Mouse (Mus musculus): ENCODE data around the gene Piezo1.
"Not testable (repeated sequence)": the region's sequence is repeated elsewhere in the genome, so short reads cannot be mapped to it uniquely, and the experiment has no call there.

The Piezo1 gene

DNA sequence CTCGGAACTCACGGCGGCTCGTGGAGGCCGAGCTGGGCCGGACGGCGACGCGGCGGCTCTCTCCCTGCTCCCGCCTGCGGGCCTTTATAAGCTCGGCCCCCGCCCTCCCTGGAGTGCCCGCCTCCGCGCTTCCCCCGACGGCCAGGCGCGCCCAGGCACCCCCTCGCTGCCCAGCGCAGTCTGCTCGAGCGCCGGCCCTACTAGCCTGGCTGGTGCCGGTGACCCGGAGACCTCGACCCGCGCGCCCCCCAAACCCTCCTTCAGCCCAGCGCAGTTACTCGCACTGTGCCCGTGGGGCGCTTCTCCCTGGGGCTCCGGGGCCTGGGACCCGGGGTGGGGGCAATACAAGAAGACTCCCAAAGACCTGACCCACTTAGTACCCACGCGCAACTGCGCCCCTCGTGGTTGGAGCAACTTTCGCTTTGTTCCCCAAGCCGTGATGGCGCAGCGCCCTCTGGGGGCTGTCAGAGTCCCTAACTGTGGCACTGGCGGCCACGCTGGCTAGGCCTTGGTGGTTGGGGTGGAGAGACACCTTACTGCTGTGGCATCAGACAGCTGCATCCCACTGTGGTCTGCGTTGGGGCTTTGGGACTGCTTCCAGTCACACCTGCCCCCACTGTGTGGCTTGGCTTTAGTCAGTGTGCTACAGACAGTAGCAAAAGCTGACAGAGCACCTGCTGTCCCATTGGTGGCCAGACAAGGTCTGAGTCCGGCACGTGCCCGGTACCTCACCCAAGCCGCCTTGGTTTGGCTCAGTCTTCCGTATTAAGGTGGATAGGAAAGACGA, at the start of gene Piezo1:
Gene Piezo1 (minus strand): TSS at position 65 of the 787 bp plus-strand sequence.
- DNase-seq, result peak; percentile 96 to 97

DNA sequence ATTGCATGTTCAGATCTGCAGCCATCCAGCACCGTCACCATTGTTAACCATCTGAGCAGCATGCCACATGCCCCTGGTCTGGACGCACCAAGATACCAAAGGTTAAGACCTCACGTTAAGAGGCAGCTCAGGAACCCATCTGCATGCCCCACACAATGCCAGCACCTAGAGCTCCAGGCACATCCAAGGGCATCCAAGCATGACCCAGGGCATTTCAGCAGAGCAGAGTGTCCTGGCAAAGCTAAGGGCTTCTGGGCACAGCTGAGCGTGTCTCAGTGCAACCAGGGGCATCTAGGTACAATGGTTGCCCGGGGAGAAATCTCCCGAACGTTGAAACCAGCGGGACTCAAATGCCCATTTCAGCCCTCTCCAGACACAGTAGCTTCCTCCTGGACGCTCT, 49.5 kb upstream of the Piezo1 start:
- DNase-seq, result peak; percentile 66 to 89

DNA sequence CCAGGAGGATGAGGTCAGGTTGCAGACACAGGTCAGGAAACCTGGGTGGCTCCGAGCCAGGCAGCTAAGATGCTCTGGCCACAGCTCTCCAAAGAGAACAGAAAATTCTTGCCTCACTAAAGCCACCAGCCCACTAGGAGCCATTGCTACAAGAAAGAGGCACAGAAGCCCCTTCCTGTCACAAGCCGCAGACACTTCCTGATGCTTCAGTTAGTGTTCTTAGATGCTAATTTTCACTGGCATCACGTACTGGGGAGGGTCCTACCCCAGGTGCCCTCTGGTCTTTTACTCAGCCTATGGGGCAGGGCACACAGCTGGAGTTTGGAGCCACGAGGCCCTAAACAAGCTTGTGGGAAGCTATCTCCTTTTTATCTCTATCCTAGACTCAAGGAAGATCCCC, 44.9 kb upstream of the Piezo1 start:
- no peak for DNase-seq

DNA sequence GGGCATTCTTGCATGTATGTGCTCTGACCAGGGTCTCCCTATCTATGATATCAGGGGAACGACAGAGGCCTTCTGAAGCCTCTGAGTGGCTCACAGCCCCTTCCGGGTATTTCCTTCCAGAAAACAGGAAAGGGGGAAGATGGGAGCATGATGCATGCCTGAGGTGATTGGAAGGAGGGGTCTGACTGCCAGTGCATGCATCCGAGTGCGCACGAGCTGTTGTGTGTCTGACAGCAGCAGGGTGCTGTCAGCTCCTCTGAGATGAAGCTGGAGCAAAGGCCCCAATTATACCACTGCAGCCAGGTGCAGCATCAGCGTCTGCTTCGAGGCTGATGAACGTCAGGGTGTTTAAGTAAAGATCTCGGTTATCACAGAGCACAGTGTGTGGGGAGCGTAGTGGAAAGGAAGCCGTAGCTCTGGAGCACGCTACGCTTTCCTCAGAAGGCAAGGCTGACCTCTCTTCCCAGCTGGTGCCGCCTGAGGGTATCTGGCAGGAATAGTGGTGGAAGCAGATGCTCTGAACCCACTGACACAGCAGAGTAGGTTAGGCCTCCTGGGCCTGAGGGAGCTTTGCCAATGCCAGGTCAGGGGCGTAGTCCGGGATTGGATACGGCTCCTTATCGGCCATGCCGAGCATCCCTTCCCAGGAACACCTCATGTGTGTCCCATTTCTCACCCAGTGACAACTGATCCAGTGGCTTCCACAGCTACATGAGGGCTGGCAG, 42.8 kb upstream of the Piezo1 start:
- DNase-seq, result no peak

- no peak for DNase-seq
Measured at GRCm38 (mm10) chr8:122593240-122593639, 42.1 kb upstream of the Piezo1 start.

GRCm38 (mm10) chr8:122586749-122587148, 35.6 kb upstream of the Piezo1 start:
- DNase-seq, result no peak

GRCm38 (mm10) chr8:122586171-122586570, 35.0 kb upstream of the Piezo1 start:
- no peak for DNase-seq

DNA sequence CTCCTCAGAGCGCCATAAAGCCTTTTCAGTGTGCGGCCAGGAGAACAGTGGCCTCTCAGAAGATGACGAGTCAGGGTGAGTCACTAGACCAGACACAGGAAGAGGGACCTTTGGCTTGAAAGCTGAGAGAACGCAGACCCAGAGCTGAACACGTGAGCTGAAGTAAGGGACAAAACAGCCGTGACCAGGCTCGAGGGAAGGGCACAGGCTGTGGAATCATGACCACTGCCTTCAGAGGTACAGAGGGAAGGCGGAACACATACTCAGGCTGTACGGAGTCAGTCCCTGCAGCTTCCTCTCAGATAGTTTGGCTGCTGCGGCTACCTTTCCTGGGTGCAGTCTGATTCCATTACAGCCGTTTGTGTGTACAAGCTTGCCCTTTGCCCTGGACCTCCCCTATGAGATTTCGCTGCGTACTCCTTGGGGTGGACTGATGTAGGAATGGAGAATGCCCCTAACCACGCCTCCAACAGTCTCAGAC, 34.3 kb upstream of the Piezo1 start:
- DNase-seq, result no peak

- DNase-seq, result no peak
Measured at GRCm38 (mm10) chr8:122584981-122585380, 33.9 kb upstream of the Piezo1 start.

- DNase-seq, result no peak
Measured at GRCm38 (mm10) chr8:122580926-122581325, 29.8 kb upstream of the Piezo1 start.

GRCm38 (mm10) chr8:122579196-122579595, 28.1 kb upstream of the Piezo1 start:
- DNase-seq, result peak in 1 of 2 experiments; percentile 58

DNA sequence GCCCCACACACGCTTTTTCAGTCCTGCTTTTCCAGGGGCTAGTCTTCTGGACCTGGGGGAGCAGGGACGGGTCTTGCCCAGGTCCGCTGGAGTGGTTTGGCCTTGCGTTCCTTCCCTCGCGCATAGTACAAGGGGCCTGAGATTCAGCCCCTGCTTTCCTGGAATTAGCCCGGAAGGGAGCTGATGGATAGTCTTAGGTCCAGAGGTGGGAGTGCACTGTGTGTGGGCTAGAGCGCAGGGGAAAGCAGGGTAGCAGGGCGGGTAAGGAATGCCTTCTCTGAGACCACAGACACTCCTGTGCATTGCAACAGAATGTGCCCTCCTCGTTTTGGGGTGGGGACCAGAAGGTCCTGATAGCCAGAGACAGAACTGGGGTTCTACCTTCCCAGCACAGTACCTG, 26.0 kb upstream of the Piezo1 start:
- no peak for DNase-seq

GRCm38 (mm10) chr8:122576648-122577022, 25.5 kb upstream of the Piezo1 start, which contains the start of gene Aprt:
TSS of gene Aprt (minus strand) at chr8:122576909.
- peak; percentile 97 to 98 for DNase-seq

- DNase-seq, result no peak
Measured at GRCm38 (mm10) chr8:122575735-122576647, 24.9 kb upstream of the Piezo1 start.

- DNase-seq, result no peak
Measured at GRCm38 (mm10) chr8:122575286-122575685, 24.2 kb upstream of the Piezo1 start.

- DNase-seq, result peak; percentile 34 to 71
Measured at GRCm38 (mm10) chr8:122574667-122575251, 23.6 kb upstream of the Piezo1 start.

GRCm38 (mm10) chr8:122574264-122574663, 23.1 kb upstream of the Piezo1 start:
- no peak for DNase-seq

DNA sequence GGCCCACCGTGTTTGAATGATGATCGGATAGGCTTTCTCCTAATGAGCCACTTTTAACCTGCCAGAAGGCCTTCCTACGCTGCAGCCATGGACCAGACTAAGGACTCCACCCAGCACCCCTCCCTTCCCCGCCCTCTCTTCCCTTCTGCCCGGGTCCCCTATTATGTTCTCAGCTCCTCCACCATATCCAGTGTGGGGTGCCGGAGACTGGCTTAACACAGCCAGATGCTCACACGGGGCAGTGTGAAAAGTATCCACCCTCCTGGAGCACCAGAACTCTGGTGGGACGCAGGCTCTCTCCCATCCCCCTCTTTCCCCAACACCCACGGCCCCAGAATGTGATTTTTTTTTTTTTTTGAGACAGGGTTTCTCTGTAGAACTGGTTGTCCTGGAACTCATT, 22.4 kb upstream of the Piezo1 start:
- DNase-seq, result no peak

DNA sequence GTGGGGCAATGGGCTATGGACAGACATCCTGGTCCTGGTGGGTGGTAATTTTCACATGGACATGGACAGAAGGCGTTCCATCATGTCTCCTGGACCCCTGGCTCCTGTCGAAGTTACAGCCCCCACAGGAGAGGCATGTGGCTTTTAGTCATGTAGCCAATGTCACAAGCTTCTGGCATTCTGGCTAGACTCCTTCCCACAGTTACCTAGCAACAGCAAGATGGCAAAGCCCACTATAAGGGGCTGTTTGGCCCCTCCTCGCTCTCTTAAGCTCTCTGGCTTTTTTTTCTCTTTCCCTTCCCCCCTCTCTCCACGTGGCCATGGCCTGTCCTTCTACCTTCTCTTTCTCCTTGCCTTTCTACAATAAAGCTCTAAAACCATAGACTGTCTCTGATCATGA, 22.0 kb upstream of the Piezo1 start:
- not testable (repeated sequence) for DNase-seq

DNA sequence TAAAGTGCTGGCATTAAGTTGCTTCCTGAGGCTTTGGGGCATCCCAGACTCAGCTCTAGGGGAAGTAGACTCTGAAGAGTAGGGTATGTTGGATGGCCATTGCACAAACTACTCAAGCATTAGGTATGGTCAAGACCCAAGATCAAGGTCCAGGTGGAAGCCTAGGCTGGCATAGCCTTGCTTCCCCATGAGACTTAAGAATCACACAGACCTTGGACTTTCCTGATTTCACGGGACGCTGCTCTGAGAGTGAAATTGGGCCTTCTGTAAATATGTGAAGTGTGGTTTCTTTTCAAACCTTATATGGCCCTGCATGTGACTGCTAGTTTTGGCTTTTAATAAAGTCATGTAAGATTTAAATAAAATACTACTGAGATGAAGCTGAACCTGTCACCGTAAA, 21.6 kb upstream of the Piezo1 start:
- peak; percentile 40 to 73 for DNase-seq

GRCm38 (mm10) chr8:122571750-122572267, 20.7 kb upstream of the Piezo1 start:
- DNase-seq, result no peak

GRCm38 (mm10) chr8:122571153-122571552, 20.0 kb upstream of the Piezo1 start:
- DNase-seq, result no peak

Data from kidney, postnatal 25 days (tissue).